Mouse (Mus musculus) kidney, postnatal 14 days (tissue): ENCODE data around the gene Gga2.

Experiments
- DNase-seq: peaks from one replicate; pipeline ENCODE4 v3.0.0; 2022; ENCODE audit warnings: mixed read lengths

The Gga2 gene

GRCm38 (mm10) chr7:122000396-122000795 is 20.6 kb downstream of the Gga2 start:
- no peak for DNase-seq

GRCm38 (mm10) chr7:121995961-121996360 is 25.1 kb downstream of the Gga2 start:
- DNase-seq: no peak

GRCm38 (mm10) chr7:121981307-121981871 is 39.6 kb downstream of the Gga2 start, which contains the start of gene Cog7:
TSS of gene Cog7 (minus strand) at chr7:121981711.
- DNase-seq: peak; percentile 95

GRCm38 (mm10) chr7:121975031-121975430 is 46.0 kb downstream of the Gga2 start:
- DNase-seq: peak; percentile 62

- DNase-seq: no peak
Observed at GRCm38 (mm10) chr7:121971698-121972097, 49.3 kb downstream of the Gga2 start.

- DNase-seq: no peak
Observed at GRCm38 (mm10) chr7:121970250-121970649, 50.8 kb downstream of the Gga2 start.

GRCm38 (mm10) chr7:121968816-121969215 is 52.2 kb downstream of the Gga2 start:
- DNase-seq: no peak

GRCm38 (mm10) chr7:121968242-121968641 is 52.8 kb downstream of the Gga2 start:
- DNase-seq: no peak

GRCm38 (mm10) chr7:121966169-121966568 is 54.9 kb downstream of the Gga2 start:
- DNase-seq: no peak

- DNase-seq: peak; percentile 64
Observed at GRCm38 (mm10) chr7:121963883-121964398, 57.1 kb downstream of the Gga2 start.

- no peak for DNase-seq
Observed at GRCm38 (mm10) chr7:121962571-121962959, 58.5 kb downstream of the Gga2 start.

GRCm38 (mm10) chr7:121961913-121962570 is 59.0 kb downstream of the Gga2 start:
- DNase-seq: no peak

- DNase-seq: no peak
Observed at GRCm38 (mm10) chr7:121955802-121956201, 65.2 kb downstream of the Gga2 start.

GRCm38 (mm10) chr7:121954891-121955669 is 65.9 kb downstream of the Gga2 start:
- peak; percentile 30 for DNase-seq

- no peak for DNase-seq
Observed at GRCm38 (mm10) chr7:121947513-121947912, 73.5 kb downstream of the Gga2 start.

GRCm38 (mm10) chr7:121946196-121946595 is 74.8 kb downstream of the Gga2 start:
- no peak for DNase-seq

GRCm38 (mm10) chr7:121942371-121942770 is 78.7 kb downstream of the Gga2 start:
- no peak for DNase-seq

- DNase-seq: peak; percentile 23
Observed at GRCm38 (mm10) chr7:121941640-121942039, 79.4 kb downstream of the Gga2 start.

- DNase-seq: peak; percentile 27
Observed at GRCm38 (mm10) chr7:121941016-121941415, 80.0 kb downstream of the Gga2 start.

GRCm38 (mm10) chr7:121939729-121940128 is 81.3 kb downstream of the Gga2 start:
- DNase-seq: no peak

- DNase-seq: no peak
Observed at GRCm38 (mm10) chr7:121939244-121939643, 81.8 kb downstream of the Gga2 start.

GRCm38 (mm10) chr7:121938124-121938891 is 82.7 kb downstream of the Gga2 start:
- DNase-seq: no peak
